Mouse (Mus musculus) spleen, postnatal 14 days (tissue): ENCODE data around the gene Sirt2.

Experiments
- DNase-seq, 2 experiments: peaks; one replicate each; pipeline ENCODE4 v3.0.0; 2021 to 2022; ENCODE audit warnings: low spot score in 2 of 2

The Sirt2 gene

DNA sequence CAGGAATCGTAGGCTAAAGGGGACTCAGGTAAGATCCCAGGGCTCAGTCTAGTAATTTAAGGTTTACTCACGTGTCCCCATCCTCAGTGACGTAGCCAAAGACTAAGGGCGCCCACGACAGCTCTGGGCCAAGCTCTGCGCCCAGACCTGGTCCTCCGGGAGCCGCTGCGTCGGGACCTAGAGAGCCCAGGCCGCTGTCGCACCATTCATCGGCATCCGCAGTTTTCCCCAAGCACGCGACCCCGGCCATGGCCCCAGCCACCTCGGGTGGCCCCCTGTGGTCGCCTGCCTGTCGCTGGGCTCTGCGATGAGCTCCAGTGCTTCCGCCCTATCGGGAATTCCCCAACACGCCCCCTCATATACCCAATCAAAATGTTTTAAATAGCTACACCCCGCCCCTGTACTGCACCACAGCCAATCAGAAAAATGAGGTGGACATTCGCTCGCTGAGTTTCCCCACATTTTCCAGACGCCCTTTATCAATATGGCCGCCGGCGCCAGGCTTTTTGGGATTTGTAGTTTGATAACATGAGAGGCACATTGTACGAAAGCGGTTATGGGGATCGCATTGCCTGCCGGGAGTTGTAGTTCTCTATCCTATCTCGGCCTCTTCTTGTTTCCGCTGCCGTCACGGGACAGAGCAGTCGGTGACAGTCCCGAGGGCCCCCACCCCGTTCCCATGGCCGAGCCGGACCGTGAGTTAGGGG lies at the start of gene Sirt2:
Gene Sirt2, plus strand, starts transcription at position 563 of the 707 bp plus-strand sequence.
- peak; percentile 90 to 92 for DNase-seq

DNA sequence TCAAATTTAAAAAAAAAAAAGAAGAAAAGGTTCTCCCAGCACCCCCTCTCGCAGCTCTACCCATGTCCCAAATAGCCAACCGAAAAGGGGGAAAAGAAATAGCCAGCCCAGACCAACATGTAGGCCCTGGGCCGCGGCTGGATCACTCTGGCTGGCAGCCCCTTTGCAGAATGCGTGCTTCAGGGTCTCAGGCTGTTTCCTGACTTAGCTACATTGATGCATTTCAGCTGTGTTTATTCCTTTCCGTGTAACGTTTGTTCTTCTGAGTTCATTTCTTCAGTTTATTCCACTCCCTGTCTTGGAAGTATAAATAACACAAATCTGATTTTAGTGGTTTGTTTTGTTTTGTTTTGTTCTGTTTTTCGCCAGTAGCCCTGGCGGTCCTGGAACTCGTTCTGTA lies 48.8 kb upstream of the Sirt2 start:
- DNase-seq = no peak

GRCm38 (mm10) chr7:28719159-28719558 lies 47.4 kb upstream of the Sirt2 start:
- DNase-seq = no peak

DNA sequence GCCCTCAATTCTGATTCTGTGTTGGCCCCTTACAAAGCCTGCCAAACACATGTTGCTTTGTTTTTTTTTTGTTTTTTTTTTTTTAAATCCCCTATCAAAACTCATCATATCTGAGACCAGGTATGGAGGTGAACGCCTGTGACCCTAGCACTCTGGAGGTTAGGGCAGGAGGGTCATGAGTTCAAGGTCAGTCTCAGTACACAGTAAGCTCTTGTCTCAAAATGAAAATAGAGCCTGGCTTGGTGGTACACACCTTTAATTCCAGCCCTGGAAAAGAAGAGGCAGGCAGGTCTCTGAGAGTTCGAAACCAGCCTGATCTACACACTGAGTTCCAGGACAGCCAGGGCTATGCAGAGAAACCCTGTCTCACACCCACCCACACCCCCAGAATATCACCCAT lies 46.9 kb upstream of the Sirt2 start:
- no peak for DNase-seq

DNA sequence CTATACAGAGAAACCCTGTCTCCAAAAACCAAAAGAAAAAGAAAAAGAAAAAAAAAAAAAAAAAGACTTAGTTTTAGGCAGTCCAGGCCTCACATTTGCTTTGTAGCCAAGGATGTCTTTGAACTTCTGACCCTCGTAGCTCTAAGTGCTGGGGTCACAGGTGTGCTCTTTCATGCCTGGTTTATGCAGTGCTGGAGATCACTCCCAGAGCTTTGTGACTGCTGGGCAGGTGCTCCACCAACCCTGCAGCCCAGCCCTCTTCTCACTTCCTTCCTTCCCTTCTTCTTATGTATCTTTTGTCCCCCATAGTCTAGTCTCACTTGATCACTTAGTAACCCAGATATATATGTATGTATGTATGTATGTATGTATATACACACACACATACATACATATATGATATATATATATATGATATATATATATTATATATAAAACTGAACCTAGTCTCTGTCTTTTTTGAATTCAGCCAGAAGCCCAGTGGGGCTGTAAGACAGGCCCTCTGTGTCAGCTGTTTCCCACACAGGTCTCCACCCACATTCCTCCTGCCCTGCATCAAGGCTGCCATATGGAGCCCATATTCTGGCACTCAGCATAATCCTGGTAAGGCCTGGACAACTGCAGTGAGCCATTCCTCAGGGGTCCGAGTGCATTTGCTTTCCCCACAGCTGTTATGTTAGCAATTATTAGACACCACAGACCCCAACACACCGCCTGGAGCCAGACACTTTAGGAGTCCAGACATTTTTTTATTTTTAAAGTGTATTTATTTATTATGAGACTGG lies 45.6 kb upstream of the Sirt2 start:
- DNase-seq = no peak

GRCm38 (mm10) chr7:28722079-28722478 lies 44.5 kb upstream of the Sirt2 start:
- DNase-seq = no peak

DNA sequence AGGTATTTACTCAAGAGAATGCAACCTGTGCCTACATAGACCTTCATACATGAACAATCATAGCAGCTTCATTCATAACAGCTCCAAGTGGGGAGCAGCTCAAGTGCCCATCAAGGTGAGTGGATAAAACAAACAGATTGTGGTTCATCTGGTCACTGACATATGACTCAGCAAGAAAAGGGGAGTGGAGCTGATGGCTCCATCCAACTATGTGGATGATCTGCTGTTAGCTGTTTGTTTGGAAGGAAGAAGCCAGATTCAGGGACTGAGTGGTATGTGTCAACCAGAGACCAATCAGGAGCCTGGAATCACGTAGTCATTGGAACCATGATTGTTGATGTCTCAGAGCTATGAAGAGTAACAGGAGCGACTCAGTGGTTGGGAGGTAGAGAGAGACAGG lies 41.9 kb upstream of the Sirt2 start:
- no peak for DNase-seq

- DNase-seq = peak; percentile 39 to 65
Measured at GRCm38 (mm10) chr7:28726600-28726999, 39.9 kb upstream of the Sirt2 start.

DNA sequence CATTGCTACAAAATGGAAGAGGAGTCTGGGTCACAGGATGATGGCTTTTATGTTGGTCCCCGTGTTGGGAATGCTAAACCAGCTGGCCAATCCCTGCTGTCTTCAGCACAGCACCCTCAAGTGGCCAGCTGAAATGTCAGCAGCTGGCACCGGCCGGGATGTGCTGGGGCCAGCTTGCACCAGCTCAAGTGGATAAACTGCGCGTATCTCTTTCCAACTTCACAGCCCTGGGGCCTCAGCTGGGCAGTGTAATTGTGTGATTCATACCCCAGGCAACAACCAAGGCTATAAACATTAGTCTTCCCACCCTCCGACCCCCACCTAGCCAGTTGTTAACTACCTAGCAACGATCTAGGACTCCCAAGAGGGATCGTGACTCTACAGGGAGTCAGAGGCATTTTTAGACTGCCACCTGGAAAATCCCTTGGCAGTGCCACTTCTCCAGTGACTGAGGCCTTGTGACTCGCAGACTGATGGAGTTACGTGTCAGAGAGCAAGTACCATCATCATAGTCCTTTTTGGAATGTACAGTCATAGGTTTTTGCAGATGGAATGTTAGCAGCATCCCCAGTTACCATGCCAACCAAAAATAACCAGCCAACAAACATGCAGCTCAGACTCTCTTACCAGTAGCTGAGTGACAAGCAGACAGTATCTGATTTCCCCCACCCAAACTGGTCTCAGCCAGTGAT lies 38.7 kb upstream of the Sirt2 start:
- no peak for DNase-seq

DNA sequence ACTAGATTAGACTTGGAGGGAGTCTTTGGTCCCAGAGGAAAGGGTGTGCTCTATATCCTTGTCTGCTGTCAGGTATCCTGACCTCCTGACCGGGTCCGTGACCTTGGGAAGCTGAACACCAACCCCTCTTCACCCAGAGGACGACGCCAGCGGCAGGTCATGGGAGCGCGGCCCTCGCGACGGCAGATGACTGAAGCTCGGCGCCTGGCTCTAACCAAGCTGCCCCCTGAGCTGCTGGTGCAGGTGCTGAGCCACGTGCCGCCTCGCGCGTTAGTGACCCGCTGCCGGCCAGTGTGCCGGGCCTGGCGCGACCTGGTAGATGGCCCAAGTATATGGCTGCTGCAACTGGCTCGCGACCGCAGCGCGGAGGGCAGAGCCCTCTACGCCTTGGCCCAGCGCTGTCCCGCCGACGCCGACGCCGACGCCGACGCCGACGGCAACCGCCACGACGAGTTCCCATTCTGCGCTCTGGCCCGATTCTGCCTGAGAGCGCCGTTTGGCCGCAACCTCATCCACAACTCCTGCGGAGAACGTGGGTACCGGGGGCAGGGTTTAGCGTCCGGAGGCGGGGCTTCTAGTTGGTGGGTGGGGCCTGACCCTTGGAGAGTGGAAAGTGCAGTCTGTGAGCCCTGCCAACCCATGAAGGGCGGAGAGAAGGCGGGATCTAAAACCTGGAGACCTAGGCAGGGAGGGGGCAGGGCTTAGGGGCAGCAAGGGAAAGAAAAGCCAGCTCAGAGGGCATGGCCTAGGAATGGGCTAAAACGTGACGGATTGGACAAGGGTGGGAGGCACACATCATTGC lies 34.0 kb upstream of the Sirt2 start:
- peak; percentile 56 to 60 for DNase-seq

DNA sequence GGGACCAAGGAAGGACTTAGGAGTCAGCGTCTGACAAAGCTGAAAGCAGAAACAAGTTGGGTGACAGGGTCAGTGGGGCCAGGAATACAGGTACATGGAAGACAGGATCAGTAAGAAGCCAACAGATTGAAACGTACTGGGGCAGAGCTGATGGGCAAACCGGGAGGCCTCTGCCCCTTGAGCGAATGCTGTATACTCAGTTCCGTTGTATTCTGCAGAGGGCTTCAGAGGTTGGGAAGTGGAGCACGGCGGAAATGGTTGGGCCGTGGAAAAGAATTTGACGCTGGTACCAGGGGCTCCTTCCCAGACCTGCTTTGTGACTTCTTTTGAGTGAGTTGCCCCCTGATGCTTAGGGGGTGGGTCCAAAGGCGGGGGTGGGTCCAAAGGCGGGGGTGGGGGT lies 33.3 kb upstream of the Sirt2 start:
- no peak for DNase-seq

GRCm38 (mm10) chr7:28735701-28736100 lies 30.8 kb upstream of the Sirt2 start:
- no peak for DNase-seq

- no peak for DNase-seq
Measured at GRCm38 (mm10) chr7:28739829-28740228, 26.7 kb upstream of the Sirt2 start.

- no peak for DNase-seq
Measured at GRCm38 (mm10) chr7:28740949-28741348, 25.6 kb upstream of the Sirt2 start.

DNA sequence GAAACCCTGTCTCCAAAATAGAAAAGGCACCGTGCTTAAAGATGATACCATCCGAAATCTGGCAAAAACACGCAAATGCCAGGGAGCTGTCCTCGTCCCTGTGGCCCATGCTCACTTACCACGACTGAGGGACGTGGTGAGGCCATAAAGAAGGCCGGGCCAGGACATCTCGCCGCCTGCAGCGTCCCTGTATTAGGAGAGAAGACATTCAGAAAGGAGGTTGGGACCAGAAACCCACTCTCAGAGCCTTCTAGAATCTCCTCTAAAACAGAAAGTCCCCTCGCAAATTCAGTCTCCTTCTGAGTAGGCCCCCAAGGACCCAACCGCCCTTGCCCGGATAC lies 25.2 kb upstream of the Sirt2 start:
- no peak for DNase-seq

- peak; percentile 87 to 90 for DNase-seq
Measured at GRCm38 (mm10) chr7:28741709-28742438, 24.7 kb upstream of the Sirt2 start, which contains the start of the genes Mrps12 and Sars2. Gene Mrps12 (minus strand): TSS chr7:28741820. Gene Sars2 (plus strand): TSS chr7:28741992.

GRCm38 (mm10) chr7:28749935-28750334 lies 16.6 kb upstream of the Sirt2 start:
- DNase-seq = no peak

GRCm38 (mm10) chr7:28756079-28756478 lies 10.5 kb upstream of the Sirt2 start, which contains the start of gene Ccer2:
Gene Ccer2 (plus strand): TSS chr7:28756174.
- no peak for DNase-seq

DNA sequence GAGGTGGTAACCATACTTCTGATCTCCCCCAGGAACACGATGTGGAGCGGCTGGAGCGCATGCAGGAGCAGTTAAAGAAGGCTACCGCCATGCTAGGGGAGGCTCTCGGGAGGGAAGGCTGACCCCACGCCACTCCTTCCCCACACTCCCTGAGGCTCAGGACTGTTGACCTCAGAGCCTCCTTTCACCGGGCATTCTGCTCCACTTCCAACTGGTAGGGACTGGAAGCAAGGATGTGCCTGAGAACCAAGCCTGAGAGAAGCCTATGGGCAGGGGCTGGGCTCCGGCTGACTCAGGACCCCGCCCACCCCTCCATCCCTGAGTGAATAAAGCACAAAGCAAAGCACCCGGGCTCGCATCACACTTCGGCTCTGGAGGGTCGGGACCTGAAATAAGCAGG lies 7.9 kb upstream of the Sirt2 start:
- no peak for DNase-seq

DNA sequence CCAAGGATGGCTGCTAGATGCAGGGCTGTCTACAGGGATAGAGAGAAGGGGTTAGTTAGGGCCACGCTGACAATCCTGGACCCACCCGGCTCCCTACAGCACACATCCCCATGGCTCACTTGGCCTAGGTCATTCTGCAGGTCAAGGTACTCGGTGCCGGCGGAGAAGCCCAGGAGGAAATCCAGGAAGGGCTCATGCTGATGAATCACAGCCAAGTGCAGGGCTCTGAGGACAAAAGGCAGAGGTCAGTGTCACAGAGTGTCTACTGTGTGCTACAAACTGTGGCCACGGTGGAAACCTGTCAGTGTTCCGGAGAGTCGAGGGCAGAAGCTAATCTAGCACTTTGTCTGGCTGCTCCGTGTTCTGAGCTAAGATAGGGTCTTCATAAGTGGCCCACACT lies 4.6 kb upstream of the Sirt2 start:
- DNase-seq = no peak

- no peak for DNase-seq
Measured at GRCm38 (mm10) chr7:28765211-28765610, 1.3 kb upstream of the Sirt2 start.
